Mouse (Mus musculus) induced T-regulatory cell, adult 2 months (primary cell): ENCODE measurements around the gene Sdk1.

ENCODE experiments used
- DNase-seq: peaks from one replicate; pipeline ENCODE4 v3.0.0-alpha.2; 2012; ENCODE audit warnings: low read depth

Gene Sdk1

GRCm38 (mm10) chr5:141240841-141241543 is at the start of gene Sdk1:
Gene Sdk1, plus strand, starts transcription at chr5:141241490.
- peak; percentile 89 for DNase-seq

GRCm38 (mm10) chr5:141197278-141197677 is 44.0 kb upstream of the Sdk1 start:
- no peak for DNase-seq

- no peak for DNase-seq
Observed at GRCm38 (mm10) chr5:141202276-141203065, 38.8 kb upstream of the Sdk1 start.

GRCm38 (mm10) chr5:141207061-141207460 is 34.2 kb upstream of the Sdk1 start:
- no peak for DNase-seq

GRCm38 (mm10) chr5:141225243-141225642 is 16.0 kb upstream of the Sdk1 start:
- DNase-seq = no peak

- DNase-seq = no peak
Observed at GRCm38 (mm10) chr5:141234326-141234725, 7.0 kb upstream of the Sdk1 start.

GRCm38 (mm10) chr5:141239401-141239800 is 1.9 kb upstream of the Sdk1 start:
- no peak for DNase-seq

- DNase-seq = peak; percentile 7
Observed at GRCm38 (mm10) chr5:141240441-141240840, 849 bp upstream of the Sdk1 start.

- DNase-seq = no peak
Observed at GRCm38 (mm10) chr5:141241645-141242284, 475 bp downstream of the Sdk1 start.

- peak; percentile 33 for DNase-seq
Observed at GRCm38 (mm10) chr5:141243253-141243965, 2.1 kb downstream of the Sdk1 start.

GRCm38 (mm10) chr5:141264253-141264652 is 23.0 kb downstream of the Sdk1 start:
- no peak for DNase-seq

- peak; percentile 39 for DNase-seq
Observed at GRCm38 (mm10) chr5:141277112-141277511, 35.8 kb downstream of the Sdk1 start.

- no peak for DNase-seq
Observed at GRCm38 (mm10) chr5:141281751-141282150, 40.5 kb downstream of the Sdk1 start.

GRCm38 (mm10) chr5:141289611-141290010 is 48.3 kb downstream of the Sdk1 start:
- no peak for DNase-seq

- DNase-seq = no peak
Observed at GRCm38 (mm10) chr5:141295240-141295639, 54.0 kb downstream of the Sdk1 start.

GRCm38 (mm10) chr5:141302287-141302694 is 61.0 kb downstream of the Sdk1 start:
- no peak for DNase-seq

GRCm38 (mm10) chr5:141303746-141304145 is 62.5 kb downstream of the Sdk1 start:
- no peak for DNase-seq

GRCm38 (mm10) chr5:141304706-141305105 is 63.4 kb downstream of the Sdk1 start:
- no peak for DNase-seq

- DNase-seq = no peak
Observed at GRCm38 (mm10) chr5:141310641-141311040, 69.4 kb downstream of the Sdk1 start.

- no peak for DNase-seq
Observed at GRCm38 (mm10) chr5:141311801-141312200, 70.5 kb downstream of the Sdk1 start.

- DNase-seq = no peak
Observed at GRCm38 (mm10) chr5:141312305-141312704, 71.0 kb downstream of the Sdk1 start.

- no peak for DNase-seq
Observed at GRCm38 (mm10) chr5:141317095-141317494, 75.8 kb downstream of the Sdk1 start.
